Mouse (Mus musculus) bone marrow macrophage, adult 2 months (primary cell): ENCODE measurements around the gene Cbfa2t3.

Experiments
- CTCF ChIP-seq: IDR thresholded peaks from 2 replicates; pipeline ENCODE4 v1.5.1; 2012; ENCODE audit warnings: low read depth, mild to moderate bottlenecking, low read length, moderate library complexity
- POLR2A ChIP-seq: IDR thresholded peaks from 2 replicates; pipeline ENCODE4 v1.6.1; 2012; ENCODE audit warnings: mild to moderate bottlenecking, low read depth, low read length, borderline replicate concordance

DNA sequence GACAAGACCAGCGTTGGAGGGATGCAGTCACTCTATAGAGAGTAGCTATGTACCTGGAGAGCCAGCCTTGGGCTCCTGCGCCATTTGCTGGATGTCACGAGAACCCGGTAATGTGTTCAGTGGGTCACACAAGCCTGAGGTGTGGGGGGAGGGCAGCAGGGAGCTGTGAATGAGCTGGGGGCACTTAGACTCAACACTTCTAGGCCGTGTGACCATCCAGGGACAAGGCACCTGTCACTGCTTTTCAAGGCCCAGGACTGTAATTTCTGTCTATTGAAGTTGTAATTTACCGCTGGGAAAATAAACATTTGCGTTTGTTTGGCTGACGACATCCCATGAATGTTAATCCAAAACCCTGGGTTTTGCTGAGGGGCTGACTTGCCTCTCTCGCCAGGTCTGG is 12.0 kb downstream of the Cbfa2t3 start:
- TF ChIP-seq CTCF (no peak), POLR2A (no peak)
